Mouse (Mus musculus): Measurements from ENCODE around the gene Syt7. TPM values are rescaled to one million over a fixed set of nuclear protein-coding genes. Genes with fewer than 3 reads are reported as not detected.

Gene Syt7
- polyA plus RNA-seq, 1 experiment = 10.9 TPM

- WGBS = 90% methylated on average over 7 of the region's 7 CpGs
- Histone ChIP-seq H3K4me1 (ENCODE audit: control insufficient read depth, insufficient read depth, low read length) (no peaks in the 10 kb centered on the region), H3K4me3 (replicated peaks; ENCODE audit: extremely low read depth, low read depth, low read length) (no peak overlapping the region)
- no peak for DNase-seq
- TF ChIP-seq POLR2A (IDR thresholded peaks at IDR 0.05; ENCODE audit: borderline replicate concordance, extremely low read depth, low read depth, low read length) = no peak
- TF ChIP-seq CTCF (IDR thresholded peaks at IDR 0.05; ENCODE audit: insufficient read depth, low read length) = no peak
These were observed 59.4 kb downstream of the Syt7 start for GRCm38 (mm10) chr19:10448275-10448674.

- 74% methylated on average over 6 of the region's 6 CpGs for WGBS
- H3K4me1 ChIP-seq (ENCODE audit: control insufficient read depth, insufficient read depth, low read length) = no peaks in the 10 kb centered on the region
- H3K4me3 ChIP-seq (replicated peaks; ENCODE audit: extremely low read depth, low read depth, low read length) = no peak overlapping the region
- TF ChIP-seq CTCF (IDR thresholded peaks at IDR 0.05; ENCODE audit: insufficient read depth, low read length) (no peak), POLR2A (IDR thresholded peaks at IDR 0.05; ENCODE audit: borderline replicate concordance, extremely low read depth, low read depth, low read length) (no peak)
- no peak for DNase-seq
These were observed 60.3 kb downstream of the Syt7 start for GRCm38 (mm10) chr19:10449190-10449589.

GRCm38 (mm10) chr19:10449708-10450107 lies 60.8 kb downstream of the Syt7 start:
- TF ChIP-seq POLR2A (IDR thresholded peaks at IDR 0.05; ENCODE audit: borderline replicate concordance, extremely low read depth, low read depth, low read length) (no peak), CTCF (IDR thresholded peaks at IDR 0.05; ENCODE audit: insufficient read depth, low read length) (peak; percentile 41)
- no peaks in the 10 kb centered on the region for H3K4me1 ChIP-seq (ENCODE audit: control insufficient read depth, insufficient read depth, low read length)
- 0% methylated on average over 3 of the region's 3 CpGs for WGBS
- DNase-seq = peak; percentile 60
- no peak overlapping the region for H3K4me3 ChIP-seq (replicated peaks; ENCODE audit: extremely low read depth, low read depth, low read length)

GRCm38 (mm10) chr19:10454718-10455436 lies 66.0 kb downstream of the Syt7 start:
- no peak overlapping the region for H3K4me3 ChIP-seq (replicated peaks; ENCODE audit: extremely low read depth, low read depth, low read length)
- no peak for TF ChIP-seq POLR2A (IDR thresholded peaks at IDR 0.05; ENCODE audit: borderline replicate concordance, extremely low read depth, low read depth, low read length)
- no peak for TF ChIP-seq CTCF (IDR thresholded peaks at IDR 0.05; ENCODE audit: insufficient read depth, low read length)
- no peak for DNase-seq
- peaks cover 3% of the 10 kb centered on the region; the same call in 1 of the 2 replicates for H3K4me1 ChIP-seq (ENCODE audit: control insufficient read depth, insufficient read depth, low read length)
- WGBS = 35% methylated on average over 4 of the region's 4 CpGs

GRCm38 (mm10) chr19:10455437-10455806 lies 66.5 kb downstream of the Syt7 start:
- TF ChIP-seq POLR2A (IDR thresholded peaks at IDR 0.05; ENCODE audit: borderline replicate concordance, extremely low read depth, low read depth, low read length) = no peak
- TF ChIP-seq CTCF (IDR thresholded peaks at IDR 0.05; ENCODE audit: insufficient read depth, low read length) = no peak
- 73% methylated on average over 3 of the region's 3 CpGs for WGBS
- Histone ChIP-seq H3K4me1 (ENCODE audit: control insufficient read depth, insufficient read depth, low read length) (peaks cover 3% of the 10 kb centered on the region; the same call in 1 of the 2 replicates), H3K4me3 (replicated peaks; ENCODE audit: extremely low read depth, low read depth, low read length) (no peak overlapping the region)
- no peak for DNase-seq

- under 1% methylated on average over 95 of the region's 96 CpGs for WGBS
- Histone ChIP-seq H3K4me3 (replicated peaks; ENCODE audit: extremely low read depth, low read depth, low read length) (peak within 1 kb of the TSS; percentile 30), H3K4me1 (ENCODE audit: control insufficient read depth, insufficient read depth, low read length) (peaks cover 3% of the 10 kb centered on the region; the same call in 1 of the 2 replicates)
- TF ChIP-seq POLR2A (IDR thresholded peaks at IDR 0.05; ENCODE audit: borderline replicate concordance, extremely low read depth, low read depth, low read length) (peak; percentile 15; the same call in 1 of the 2 replicates), CTCF (IDR thresholded peaks at IDR 0.05; ENCODE audit: insufficient read depth, low read length) (no peak)
- DNase-seq = peak; percentile 57
These were observed 68.0 kb downstream of the Syt7 start, which contains the start of gene Lrrc10b for GRCm38 (mm10) chr19:10456752-10457483. Gene Lrrc10b (minus strand): TSS chr19:10457473.

GRCm38 (mm10) chr19:10457484-10457800 lies 68.6 kb downstream of the Syt7 start:
- Histone ChIP-seq H3K4me3 (replicated peaks; ENCODE audit: extremely low read depth, low read depth, low read length) (peak overlapping the region; percentile 14), H3K4me1 (ENCODE audit: control insufficient read depth, insufficient read depth, low read length) (peaks cover 3% of the 10 kb centered on the region; the same call in 1 of the 2 replicates)
- peak; percentile 45 for DNase-seq
- WGBS = under 1% methylated on average over 34 of the region's 34 CpGs
- TF ChIP-seq CTCF (IDR thresholded peaks at IDR 0.05; ENCODE audit: insufficient read depth, low read length) (no peak), POLR2A (IDR thresholded peaks at IDR 0.05; ENCODE audit: borderline replicate concordance, extremely low read depth, low read depth, low read length) (peak; percentile 43; the same call in 1 of the 2 replicates)

GRCm38 (mm10) chr19:10458096-10458495 lies 69.2 kb downstream of the Syt7 start:
- peak; percentile 51 for DNase-seq
- TF ChIP-seq POLR2A (IDR thresholded peaks at IDR 0.05; ENCODE audit: borderline replicate concordance, extremely low read depth, low read depth, low read length) = no peak
- TF ChIP-seq CTCF (IDR thresholded peaks at IDR 0.05; ENCODE audit: insufficient read depth, low read length) = no peak
- WGBS = 9% methylated on average over 8 of the region's 8 CpGs
- H3K4me1 ChIP-seq (ENCODE audit: control insufficient read depth, insufficient read depth, low read length) = peaks cover 3% of the 10 kb centered on the region; the same call in 1 of the 2 replicates
- no peak overlapping the region for H3K4me3 ChIP-seq (replicated peaks; ENCODE audit: extremely low read depth, low read depth, low read length)

GRCm38 (mm10) chr19:10459907-10460306 lies 71.0 kb downstream of the Syt7 start:
- no peak overlapping the region for H3K4me3 ChIP-seq (replicated peaks; ENCODE audit: extremely low read depth, low read depth, low read length)
- DNase-seq = no peak
- no peak for TF ChIP-seq POLR2A (IDR thresholded peaks at IDR 0.05; ENCODE audit: borderline replicate concordance, extremely low read depth, low read depth, low read length)
- no peak for TF ChIP-seq CTCF (IDR thresholded peaks at IDR 0.05; ENCODE audit: insufficient read depth, low read length)
- 84% methylated on average over 11 of the region's 11 CpGs for WGBS
- H3K4me1 ChIP-seq (ENCODE audit: control insufficient read depth, insufficient read depth, low read length) = peaks cover 3% of the 10 kb centered on the region; the same call in 1 of the 2 replicates
